Mouse (Mus musculus) liver, adult 2 months (tissue): ENCODE measurements around the gene Rassf5. TPM values are rescaled to one million over a fixed set of nuclear protein-coding genes. Genes with fewer than 3 reads are reported as not detected.
"Not testable (repeated sequence)": the region's sequence is repeated elsewhere in the genome, so short reads cannot be mapped to it uniquely, and the experiment has no call there.

Source experiments
- DNase-seq: peaks from one replicate; pipeline ENCODE4 v3.0.0-alpha.2; 2011; ENCODE audit warnings: low read depth, low spot score; ENCODE audit errors: extremely low read depth
- H3K27ac ChIP-seq: fragments of 200-500 bp; replicated peaks from 2 replicates; pipeline ENCODE4 v1.5.1; 2012; ENCODE audit warnings: low read depth, mild to moderate bottlenecking, control low read depth, inconsistent platforms, low read length; ENCODE audit not compliant: insufficient read depth
- H3K27me3 ChIP-seq: fragments of 200-500 bp; 2 replicates; pipeline ENCODE4 v1.6.1; 2012; ENCODE audit warnings: mild to moderate bottlenecking, moderate library complexity, low read length, inconsistent platforms; ENCODE audit not compliant: control insufficient read depth, insufficient read depth
- H3K36me3 ChIP-seq: fragments of 200-500 bp; 2 replicates; pipeline ENCODE4 v1.6.1; 2012; ENCODE audit warnings: low read length, inconsistent platforms; ENCODE audit not compliant: control insufficient read depth, insufficient read depth
- H3K4me1 ChIP-seq: fragments of 200-500 bp; 2 replicates; pipeline ENCODE4 v1.6.1; 2011; ENCODE audit warnings: low read length; ENCODE audit not compliant: control insufficient read depth, insufficient read depth
- H3K4me3 ChIP-seq: fragments of 200-500 bp; 2 replicates; pipeline ENCODE4 v1.5.1; 2011; ENCODE audit warnings: low read depth, mild to moderate bottlenecking, control low read depth, low read length, moderate library complexity; ENCODE audit not compliant: insufficient read depth
- H3K79me2 ChIP-seq: fragments of 200-500 bp; 2 replicates; pipeline ENCODE4 v1.6.1; 2012; ENCODE audit warnings: inconsistent platforms, mild to moderate bottlenecking, low read length, moderate library complexity; ENCODE audit not compliant: control insufficient read depth, insufficient read depth
- H3K9ac ChIP-seq: fragments of 200-500 bp; 2 replicates; pipeline ENCODE4 v1.6.1; 2012; ENCODE audit warnings: low read depth, mild to moderate bottlenecking, control low read depth, inconsistent platforms, low read length
- CTCF ChIP-seq: fragments of 200-500 bp; IDR thresholded peaks from 2 replicates; pipeline ENCODE4 v1.5.1; 2011; ENCODE audit warnings: low read depth, low read length, control low read depth
- POLR2A ChIP-seq: fragments of 200-500 bp; IDR thresholded peaks from 2 replicates; pipeline ENCODE4 v1.6.1; 2011; ENCODE audit warnings: low read length, control low read depth; ENCODE audit not compliant: insufficient read depth; ENCODE audit errors: extremely low read depth
- WGBS: fragments of 180-500 bp; shearing (Covaris S2); methylation state at CpG from one replicate; pipeline ENCODE4 v1.1.7; 2018; 5-methylcytosine and 5-hydroxymethylcytosine counted together
- polyA plus RNA-seq: library from polyadenylated mRNA; depleted of rRNA; stranded (reverse); fragments of >200 nt; gene quantifications from 2 replicates; pipeline ENCODE4 v1.2.3, GENCODE M21; 2012
- total RNA-seq: library from RNA; depleted of rRNA; stranded (reverse); fragments of >200 nt; gene quantifications from 2 replicates; pipeline ENCODE4 v1.2.3, GENCODE M21; 2014

Rassf5 gene
- total and polyA plus RNA-seq, 2 experiments: 3.4 to 6.1 TPM

DNA sequence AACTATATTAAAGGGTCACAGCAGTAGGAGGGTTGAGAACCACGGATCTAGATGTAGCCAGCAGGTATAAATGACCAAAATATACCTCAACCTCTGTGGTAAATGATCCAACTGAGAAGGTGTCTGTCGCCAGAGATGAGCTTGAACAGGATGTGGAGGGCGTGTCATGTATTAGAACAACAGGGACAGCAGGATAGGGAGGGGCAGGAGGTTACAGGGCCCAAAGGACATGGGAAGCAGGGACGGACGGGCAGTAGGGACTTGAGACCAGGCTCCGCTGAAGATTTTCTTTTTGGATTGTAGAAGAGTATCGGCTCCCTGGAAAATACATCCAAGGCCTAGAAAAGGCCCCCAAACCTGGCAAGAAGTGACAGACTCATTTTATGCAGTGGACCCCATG is 72.1 kb downstream of the Rassf5 start:
- WGBS: 83% methylated on average over 7 of the region's 7 CpGs
- Histone ChIP-seq H3K27ac (no peak overlapping the region), H3K36me3 (peaks cover 44% of the 10 kb centered on the region), H3K4me3 (no peak overlapping the region), H3K79me2 (no peaks in the 10 kb centered on the region), H3K4me1 (no peaks in the 10 kb centered on the region), H3K27me3 (no peaks in the 10 kb centered on the region), H3K9ac (no peak overlapping the region)
- no peak for DNase-seq
- TF ChIP-seq POLR2A: no peak
- TF ChIP-seq CTCF: no peak

DNA sequence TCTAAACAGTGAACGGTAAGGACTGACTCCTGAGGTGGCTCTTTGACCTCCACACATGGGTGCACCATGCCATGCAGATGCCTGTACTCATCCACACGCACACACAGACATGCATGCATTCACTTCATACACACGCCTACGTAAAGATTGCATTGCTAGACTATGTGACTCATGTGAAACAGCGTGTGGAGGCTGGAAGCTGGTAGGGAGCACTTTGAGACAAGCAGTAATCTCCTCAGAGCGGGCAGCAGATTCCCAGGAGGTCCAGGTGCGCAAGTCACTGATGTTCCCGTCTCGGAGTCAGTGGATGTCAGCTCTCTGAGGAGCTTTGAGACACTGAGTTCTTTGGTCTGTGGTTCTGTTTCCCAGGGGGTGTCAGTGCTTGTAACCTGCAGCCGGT is 77.4 kb downstream of the Rassf5 start:
- DNase-seq: no peak
- H3K4me1 ChIP-seq: no peaks in the 10 kb centered on the region
- H3K9ac ChIP-seq: no peak overlapping the region
- H3K4me3 ChIP-seq: no peak overlapping the region
- peaks cover 44% of the 10 kb centered on the region for H3K36me3 ChIP-seq
- TF ChIP-seq CTCF (no peak), POLR2A (no peak)
- no peaks in the 10 kb centered on the region for H3K27me3 ChIP-seq
- WGBS: 97% methylated on average over 10 of the region's 10 CpGs
- no peaks in the 10 kb centered on the region for H3K79me2 ChIP-seq
- H3K27ac ChIP-seq: no peak overlapping the region

DNA sequence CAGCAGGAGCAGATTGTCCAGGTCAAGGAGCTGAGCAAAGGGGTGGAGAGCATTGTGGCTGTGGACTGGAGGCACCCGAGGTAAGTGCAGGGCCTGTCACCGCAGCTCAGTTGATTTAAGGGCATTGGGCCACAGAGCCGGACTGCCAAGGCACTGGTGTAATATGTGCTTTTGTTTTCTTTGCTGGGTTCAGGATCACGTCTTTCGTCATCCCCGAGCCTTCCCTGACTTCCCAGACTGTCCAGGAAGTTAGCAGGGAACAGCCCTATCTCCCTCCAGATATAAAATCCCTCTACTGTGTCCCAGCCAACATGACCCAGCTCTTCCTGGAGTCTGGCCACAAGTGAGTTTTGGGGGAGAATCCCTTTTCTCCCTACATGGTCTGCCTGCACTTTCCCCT is 80.6 kb downstream of the Rassf5 start:
- TF ChIP-seq CTCF (no peak), POLR2A (no peak)
- 25% methylated on average over 6 of the region's 6 CpGs for WGBS
- Histone ChIP-seq H3K27me3 (no peaks in the 10 kb centered on the region), H3K27ac (no peak overlapping the region), H3K36me3 (peaks cover 44% of the 10 kb centered on the region), H3K9ac (no peak overlapping the region), H3K4me1 (peaks cover 3% of the 10 kb centered on the region; the same call in 1 of the 2 replicates), H3K4me3 (no peak overlapping the region), H3K79me2 (no peaks in the 10 kb centered on the region)
- peak; percentile 77 for DNase-seq

- WGBS: 87% methylated on average over 11 of the region's 11 CpGs
- no peaks in the 10 kb centered on the region for H3K27me3 ChIP-seq
- H3K9ac ChIP-seq: no peak overlapping the region
- DNase-seq: no peak
- peaks cover 37% of the 10 kb centered on the region for H3K36me3 ChIP-seq
- no peak overlapping the region for H3K27ac ChIP-seq
- peaks cover 9% of the 10 kb centered on the region for H3K4me1 ChIP-seq
- H3K4me3 ChIP-seq: no peak overlapping the region
- H3K79me2 ChIP-seq: no peaks in the 10 kb centered on the region
- TF ChIP-seq POLR2A (no peak), CTCF (no peak)
These were observed 84.0 kb downstream of the Rassf5 start for GRCm38 (mm10) chr1:131161091-131161490.

DNA sequence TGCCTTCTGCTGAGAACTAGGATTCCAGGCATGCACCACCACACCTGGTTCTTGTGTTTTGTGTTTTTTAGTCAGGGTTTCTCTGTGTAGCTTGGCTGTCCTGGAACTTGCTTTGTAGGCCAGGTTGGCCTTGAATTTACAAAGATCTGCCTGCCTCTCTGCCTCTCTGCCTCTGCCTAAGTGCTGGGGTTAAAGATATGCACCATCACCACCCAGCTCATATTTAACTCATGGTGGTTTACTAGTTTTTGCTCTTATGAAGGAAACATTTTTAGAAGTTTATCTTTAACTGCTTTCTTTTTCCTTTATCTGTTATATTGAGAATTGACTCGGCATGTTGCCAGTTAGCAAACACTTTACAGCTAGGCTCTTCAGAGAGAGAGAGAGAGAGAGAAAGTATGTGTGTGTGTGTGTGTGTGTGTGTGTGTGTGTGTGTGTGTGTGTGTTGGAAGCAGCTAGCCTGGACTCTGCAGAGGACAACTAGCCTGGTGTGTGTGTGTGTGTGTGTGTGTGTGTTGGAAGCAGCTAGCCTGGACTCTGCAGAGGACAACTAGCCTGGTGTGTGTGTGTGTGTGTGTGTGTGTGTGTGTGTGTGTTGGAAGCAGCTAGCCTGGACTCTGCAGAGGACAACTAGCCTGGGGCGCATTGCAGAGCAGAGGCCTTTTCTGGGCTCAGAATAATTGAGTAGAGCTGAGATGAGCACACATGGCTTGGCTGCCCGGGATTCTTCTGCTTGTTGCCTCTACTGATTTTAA is 85.3 kb downstream of the Rassf5 start:
- peaks cover 27% of the 10 kb centered on the region for H3K36me3 ChIP-seq

GRCm38 (mm10) chr1:131155456-131155855 is 89.6 kb downstream of the Rassf5 start:
- TF ChIP-seq CTCF (peak; percentile 84), POLR2A (no peak)
- peaks cover 10% of the 10 kb centered on the region for H3K36me3 ChIP-seq
- WGBS: 63% methylated on average over 2 of the region's 2 CpGs
- peaks cover 14% of the 10 kb centered on the region for H3K4me1 ChIP-seq
- H3K27ac ChIP-seq: no peak overlapping the region
- H3K9ac ChIP-seq: no peak overlapping the region
- no peaks in the 10 kb centered on the region for H3K27me3 ChIP-seq
- peak; percentile 31 for DNase-seq
- H3K79me2 ChIP-seq: no peaks in the 10 kb centered on the region; the same call in 1 of the 2 replicates
- H3K4me3 ChIP-seq: no peak overlapping the region

More for the DNA sequence above, 85.3 kb downstream of the Rassf5 start:
- 20% methylated on average over 3 of the region's 3 CpGs for WGBS
- 0 out of 2 replicates have a peak overlapping the region, but pooled peaks have one; percentile 31 for H3K27ac ChIP-seq
- H3K9ac ChIP-seq, H3K27me3 ChIP-seq, H3K79me2 ChIP-seq, H3K4me1 ChIP-seq, H3K4me3 ChIP-seq: not testable (repeated sequence)
- DNase-seq: peak; percentile 68
